Mouse (Mus musculus) cortical plate, adult 2 months (tissue): ENCODE data around the gene Herc3.

ENCODE experiments used
- CTCF ChIP-seq: fragments of 200-500 bp; IDR thresholded peaks from 2 replicates; pipeline ENCODE4 v1.5.1; 2011; ENCODE audit warnings: mild to moderate bottlenecking, control low read depth, low read length; ENCODE audit not compliant: insufficient read depth; ENCODE audit errors: extremely low read depth
- POLR2A ChIP-seq: fragments of 200-500 bp; IDR thresholded peaks from 2 replicates; pipeline ENCODE4 v1.6.1; 2011; ENCODE audit warnings: mild to moderate bottlenecking, low read length, control low read depth; ENCODE audit not compliant: insufficient read depth; ENCODE audit errors: extremely low read depth

DNA sequence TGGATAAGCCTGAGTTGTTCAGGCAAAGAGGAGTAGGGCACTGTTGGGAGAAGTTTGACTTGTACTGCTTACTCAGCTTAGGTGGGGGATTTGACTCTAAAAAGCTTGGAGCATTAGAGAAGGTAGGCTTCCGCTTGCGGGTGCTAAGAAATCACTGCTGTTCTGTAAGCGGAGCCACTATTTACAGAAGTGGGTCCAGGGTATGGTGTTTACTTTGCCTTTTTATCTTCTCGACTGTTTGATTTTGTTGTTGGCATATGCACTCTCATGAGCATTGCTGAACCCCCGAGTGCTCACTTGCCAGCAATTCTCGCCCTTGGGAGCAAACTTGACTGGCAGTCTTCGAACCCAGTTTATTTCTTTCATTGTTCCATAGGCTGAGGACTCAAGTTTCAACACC is 69.3 kb downstream of the Herc3 start:
- TF ChIP-seq CTCF: no peak
- TF ChIP-seq POLR2A: no peak
